Mouse (Mus musculus) liver, embryonic 14.5 days (tissue): ENCODE measurements at regions not wholly inside any gene's neighbourhood (a gene's known extent, or its start where the extent isn't known, plus 50 kb on each side); places are given as distances from the start of the nearest gene placed in this dataset.

ENCODE experiments used
- CTCF ChIP-seq: IDR thresholded peaks from 2 replicates; pipeline ENCODE4 v1.5.1; 2016; ENCODE audit warnings: antibody characterized with exemption, low read depth, control low read depth
- EP300 ChIP-seq: IDR thresholded peaks from 2 replicates; pipeline ENCODE4 v1.6.1; 2016; ENCODE audit warnings: antibody characterized with exemption, low read depth

GRCm38 (mm10) chr14:105803281-105803680 is 93.3 kb downstream of the Spry2 start:
- TF ChIP-seq CTCF (no peak), EP300 (no peak)
